Mouse (Mus musculus): Measurements from ENCODE around the gene Smad9.
"Not testable (repeated sequence)": the region's sequence is repeated elsewhere in the genome, so short reads cannot be mapped to it uniquely, and the experiment has no call there.

Gene Smad9

GRCm38 (mm10) chr3:54757446-54757845, 2.1 kb downstream of the Smad9 start:
- DNase-seq (ENCODE audit: low spot score): no peak

GRCm38 (mm10) chr3:54759211-54759610, 3.8 kb downstream of the Smad9 start:
- DNase-seq (ENCODE audit: low spot score): no peak

- no peak for DNase-seq (ENCODE audit: low spot score)
These were observed 5.1 kb downstream of the Smad9 start for GRCm38 (mm10) chr3:54760321-54761115.

GRCm38 (mm10) chr3:54761258-54761657, 5.9 kb downstream of the Smad9 start:
- DNase-seq (ENCODE audit: low spot score): no peak

GRCm38 (mm10) chr3:54764418-54764817, 9.0 kb downstream of the Smad9 start:
- no peak for DNase-seq (ENCODE audit: low spot score)

- DNase-seq (ENCODE audit: low spot score): not testable (repeated sequence)
These were observed 10.1 kb downstream of the Smad9 start for GRCm38 (mm10) chr3:54765521-54765920.

DNA sequence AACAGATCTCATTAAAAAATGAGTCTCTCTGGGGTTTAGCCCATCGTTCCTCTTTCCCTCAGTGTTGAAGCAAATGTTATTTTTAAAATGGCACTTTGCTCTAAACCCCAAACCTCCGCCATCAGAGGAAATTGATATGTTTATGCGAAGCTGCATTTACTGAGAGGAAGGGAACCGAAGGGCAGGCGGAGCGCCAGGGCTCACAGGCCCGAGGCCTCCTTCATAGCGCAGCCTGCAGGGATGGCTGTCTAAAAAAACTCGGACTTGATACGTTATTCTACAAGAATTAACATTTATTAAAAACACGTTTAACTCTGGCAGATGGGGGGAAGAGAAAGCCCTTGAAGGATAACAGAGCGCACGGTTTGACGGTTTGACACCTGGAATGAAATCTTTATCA, 10.7 kb downstream of the Smad9 start:
- DNase-seq (ENCODE audit: low spot score): no peak

- DNase-seq (ENCODE audit: low spot score): no peak
These were observed 11.4 kb downstream of the Smad9 start for GRCm38 (mm10) chr3:54766811-54767210.

GRCm38 (mm10) chr3:54768592-54768991, 13.2 kb downstream of the Smad9 start:
- DNase-seq (ENCODE audit: low spot score): no peak

GRCm38 (mm10) chr3:54769349-54770275, 14.2 kb downstream of the Smad9 start:
- DNase-seq (ENCODE audit: low spot score): no peak

GRCm38 (mm10) chr3:54773613-54774012, 18.2 kb downstream of the Smad9 start:
- no peak for DNase-seq (ENCODE audit: low spot score)

- DNase-seq (ENCODE audit: low spot score): no peak
These were observed 20.7 kb downstream of the Smad9 start for GRCm38 (mm10) chr3:54775989-54776631.

- DNase-seq (ENCODE audit: low spot score): no peak
These were observed 35.2 kb downstream of the Smad9 start for GRCm38 (mm10) chr3:54790601-54791000.

DNA sequence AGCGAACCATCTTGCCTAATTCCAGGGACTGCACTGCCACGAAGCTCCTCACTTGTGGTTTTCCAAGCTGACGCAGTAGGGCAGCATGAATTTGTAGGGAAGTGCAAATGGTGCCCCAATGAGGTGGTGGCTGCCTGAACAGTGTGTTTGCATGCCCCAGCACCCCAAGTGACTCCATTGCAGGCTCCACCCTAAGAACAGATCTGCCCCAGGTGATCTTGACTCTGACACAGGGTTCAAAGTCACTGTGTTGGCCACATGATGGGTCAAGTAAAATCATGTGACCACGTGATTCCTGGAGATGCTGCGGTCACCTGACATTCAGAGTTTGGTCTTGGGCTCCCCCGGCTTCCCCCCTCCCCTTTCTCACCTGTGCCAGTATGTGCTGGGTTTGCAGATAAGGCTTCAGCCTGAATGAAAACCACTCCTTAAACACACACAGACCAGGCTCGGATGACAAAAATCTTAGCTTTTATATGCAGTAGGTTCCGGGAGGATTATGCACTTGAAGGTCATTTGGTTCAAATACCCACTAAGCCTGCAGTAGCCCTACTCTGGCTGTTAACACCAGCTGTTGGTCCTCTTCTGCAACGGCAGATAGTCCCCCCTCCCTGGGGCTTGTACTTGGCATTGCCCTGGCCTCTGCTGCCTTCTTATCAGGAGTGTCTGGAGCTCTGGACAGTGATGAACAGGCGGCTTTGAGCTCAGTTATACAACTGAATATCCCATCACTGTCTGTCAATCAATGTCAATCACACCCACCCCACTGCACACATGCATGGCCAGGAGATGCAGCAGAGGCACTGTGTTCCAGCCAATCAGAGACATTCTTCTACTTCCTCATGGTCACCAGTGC, 36.7 kb downstream of the Smad9 start:
- DNase-seq (ENCODE audit: low spot score): no peak

DNA sequence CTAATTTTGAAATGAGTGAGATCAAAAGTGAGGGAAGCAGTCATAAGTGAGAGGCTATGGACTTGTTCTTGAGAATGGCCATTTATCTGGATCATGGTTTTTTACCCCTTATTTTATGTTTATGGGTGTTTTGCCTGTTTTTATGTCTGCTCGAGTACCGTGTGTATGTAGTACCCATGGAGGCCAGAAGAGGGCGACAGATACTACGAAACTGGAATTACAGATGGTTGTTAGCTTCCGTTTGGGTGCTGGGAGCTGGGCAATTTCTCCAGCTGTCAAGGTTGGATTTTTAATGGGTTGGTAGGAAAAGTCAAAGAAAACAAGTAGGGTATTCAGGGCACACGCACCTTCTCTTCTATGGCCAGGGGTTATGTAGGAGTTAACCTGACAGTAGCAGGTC, 38.4 kb downstream of the Smad9 start:
- no peak for DNase-seq (ENCODE audit: low spot score)

- DNase-seq (ENCODE audit: low spot score): no peak
These were observed 40.0 kb downstream of the Smad9 start for GRCm38 (mm10) chr3:54795379-54795778.

DNA sequence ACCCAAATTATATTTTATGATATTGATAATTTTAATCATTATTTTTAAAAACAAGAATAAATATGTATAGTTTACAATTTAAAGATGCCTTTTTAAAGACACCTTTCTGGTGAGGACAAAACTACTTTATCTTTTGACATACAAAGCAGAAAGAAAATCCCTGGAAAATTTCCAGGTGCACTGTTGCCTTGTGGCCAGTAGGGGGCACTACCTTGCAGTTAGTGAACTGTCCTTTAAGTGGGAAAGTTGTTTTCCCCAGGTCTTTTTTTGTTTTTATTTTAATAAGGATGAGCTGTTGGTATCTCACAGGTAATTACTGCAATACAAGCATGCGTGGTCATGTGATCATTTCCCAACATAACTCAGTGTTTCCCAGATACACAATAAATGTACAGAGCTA, 40.4 kb downstream of the Smad9 start:
- DNase-seq (ENCODE audit: low spot score): no peak

- no peak for DNase-seq (ENCODE audit: low spot score)
These were observed 41.8 kb downstream of the Smad9 start for GRCm38 (mm10) chr3:54797211-54797610.

- no peak for DNase-seq (ENCODE audit: low spot score)
These were observed 48.3 kb downstream of the Smad9 start for GRCm38 (mm10) chr3:54803713-54804112.

GRCm38 (mm10) chr3:54807061-54807661, 51.8 kb downstream of the Smad9 start:
- no peak for DNase-seq (ENCODE audit: low spot score)

DNA sequence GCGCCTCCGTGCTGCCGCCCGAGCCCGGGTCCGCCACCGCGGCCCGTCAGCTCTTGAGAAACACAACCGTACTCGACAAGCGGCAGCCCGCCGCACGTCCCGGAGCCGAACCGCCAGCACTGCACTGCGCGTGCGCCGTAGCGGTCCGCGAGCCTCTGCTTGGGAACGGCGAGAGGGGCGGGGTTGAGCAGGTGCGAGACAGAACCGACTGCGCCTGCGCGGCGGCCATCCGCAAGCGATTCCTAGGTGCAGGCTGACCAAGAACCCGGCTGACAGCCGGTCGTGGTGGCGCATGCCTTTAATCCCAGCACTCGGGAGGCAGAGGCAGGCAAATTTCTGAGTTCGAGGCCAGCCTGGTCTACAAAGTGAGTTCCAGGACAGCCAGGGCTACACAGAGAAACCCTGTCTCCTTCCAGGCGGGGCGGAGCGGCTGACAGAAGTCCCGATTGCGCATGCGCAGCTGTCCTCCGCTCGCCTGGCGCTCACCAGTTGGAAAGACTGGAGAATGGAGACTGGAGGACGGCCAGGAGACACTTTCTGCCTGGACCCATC, 52.4 kb downstream of the Smad9 start, which contains the start of gene Rfxap:
Gene Rfxap, minus strand, starts transcription at position 126 of the 552 bp plus-strand sequence.
- peak; percentile 77 for DNase-seq (ENCODE audit: low spot score)
